Mouse (Mus musculus) erythroblast, embryonic 14.5 days (primary cell): Measurements from ENCODE around the gene Wasf3.

Experiments used
- GATA1 ChIP-seq: IDR thresholded peaks from 2 replicates; pipeline ENCODE4 v1.6.1; 2012; ENCODE audit warnings: low read length, inconsistent platforms, mixed read lengths
- TAL1 ChIP-seq: IDR thresholded peaks from 3 replicates; pipeline ENCODE4 v1.6.1; 2012; ENCODE audit warnings: low read length, inconsistent platforms, mixed read lengths

GRCm38 (mm10) chr5:146386906-146387305 lies 2.1 kb downstream of the Wasf3 start:
- TF ChIP-seq TAL1 (no peak), GATA1 (no peak)
